Mouse (Mus musculus): ENCODE data around the gene Itgb4.

DNA sequence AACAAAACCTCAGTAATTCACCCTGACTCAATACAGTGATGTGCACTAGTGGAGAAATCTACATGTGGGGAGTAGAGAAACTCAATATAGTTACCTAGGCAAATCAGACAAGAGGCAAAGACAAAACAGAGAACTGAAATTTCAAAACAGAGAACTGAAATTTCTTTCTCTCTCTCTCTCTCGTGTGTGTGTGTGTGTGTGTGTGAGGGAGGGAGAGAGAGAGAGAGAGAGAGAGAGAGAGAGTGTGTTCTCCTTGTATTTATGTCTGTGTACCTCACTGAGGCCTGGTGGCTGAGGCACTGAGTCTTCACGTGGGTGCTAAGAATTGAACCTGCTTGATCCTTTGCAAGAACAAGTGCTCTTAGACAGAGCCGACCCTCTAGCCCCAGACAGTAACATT lies 44.7 kb upstream of the Itgb4 start:
- TF ChIP-seq TAL1 (IDR thresholded peaks at IDR 0.05; ENCODE audit: low read length) (no peak), GATA1 (IDR thresholded peaks at IDR 0.05; ENCODE audit: low read length) (no peak)

All from erythroblast, embryonic 14.5 days (primary cell).